Mouse (Mus musculus) MEL (cell line): ENCODE data around the gene Tnnc1. TPM values are rescaled to one million over a fixed set of nuclear protein-coding genes. Genes with fewer than 3 reads are reported as not detected.
A peak's percentile ranks its signal among the peaks of the same experiment; 100 is the strongest.

Source experiments
- DNase-seq: peaks from one replicate; pipeline ENCODE4 v3.0.0; 2011; ENCODE audit warnings: low read depth, low spot score
- H3K27ac ChIP-seq: 2 replicates; pipeline ENCODE4 v1.5.1; 2012; ENCODE audit warnings: low read depth, mild to moderate bottlenecking, control low read depth, low read length, moderate library complexity; ENCODE audit not compliant: control insufficient read depth
- H3K27me3 ChIP-seq, 2 experiments: fragments of 150-350 bp in 1 of 2; sonication (generic) in 1 of 2; 2 replicates each; pipeline ENCODE4 v1.6.1; 2012; ENCODE audit warnings: low read length in 2 of 2, mild to moderate bottlenecking in 2 of 2, improper control_type of control experiment in 1 of 2, moderate library complexity in 1 of 2; ENCODE audit not compliant: insufficient read depth in 2 of 2, control insufficient read depth in 1 of 2
- H3K36me3 ChIP-seq, 2 experiments: 2 replicates each; pipeline ENCODE4 v1.6.1; 2012 to 2014; ENCODE audit warnings: low read length in 2 of 2, improper control_type of control experiment in 1 of 2, inconsistent platforms in 1 of 2, mild to moderate bottlenecking in 1 of 2; ENCODE audit not compliant: insufficient read depth in 2 of 2, control insufficient read depth in 1 of 2
- H3K4me1 ChIP-seq, 2 experiments: fragments of 150-350 bp in 1 of 2; sonication (generic) in 1 of 2; 2 replicates each; pipeline ENCODE4 v1.6.1; 2012; ENCODE audit warnings: low read length in 2 of 2, improper control_type of control experiment in 1 of 2, mild to moderate bottlenecking in 1 of 2; ENCODE audit not compliant: insufficient read depth in 2 of 2, control insufficient read depth in 1 of 2
- H3K4me3 ChIP-seq, 2 experiments: fragments of 150-350 bp in 1 of 2; sonication (generic) in 1 of 2; 2 replicates each; pipeline ENCODE4 v1.5.1; 2012; ENCODE audit warnings: low read depth in 2 of 2, low read length in 2 of 2, mild to moderate bottlenecking in 2 of 2, moderate library complexity in 2 of 2, control low read depth in 1 of 2, improper control_type of control experiment in 1 of 2; ENCODE audit not compliant: control insufficient read depth in 1 of 2, insufficient read depth in 1 of 2
- H3K79me2 ChIP-seq: 2 replicates; pipeline ENCODE4 v1.6.1; 2012; ENCODE audit warnings: mild to moderate bottlenecking, low read length, moderate library complexity; ENCODE audit not compliant: control insufficient read depth, poor library complexity, insufficient read depth
- H3K9ac ChIP-seq: 2 replicates; pipeline ENCODE4 v1.6.1; 2012; ENCODE audit warnings: low read depth, mild to moderate bottlenecking, control low read depth, low read length, moderate library complexity; ENCODE audit not compliant: control insufficient read depth, poor library complexity, severe bottlenecking
- H3K9me3 ChIP-seq: fragments of 150-350 bp; sonication (generic); replicated peaks from 2 replicates; pipeline ENCODE4 v1.6.1; 2012; ENCODE audit warnings: mild to moderate bottlenecking, low read length, improper control_type of control experiment, moderate library complexity; ENCODE audit not compliant: insufficient read depth
- CHD1 ChIP-seq: IDR thresholded peaks from 2 replicates; pipeline ENCODE4 v1.6.1; 2012; ENCODE audit warnings: low read depth, mild to moderate bottlenecking, inconsistent platforms, low read length, improper control_type of control experiment
- CHD2 ChIP-seq: IDR thresholded peaks from 2 replicates; pipeline ENCODE4 v1.6.1; 2011; ENCODE audit warnings: low read length, improper control_type of control experiment
- CTCF ChIP-seq, 3 experiments: IDR thresholded peaks in 2 of 3; conservative IDR thresholded peaks in 1 of 3; 2 replicates each; pipeline ENCODE4 v1.5.1; 2011 to 2012; ENCODE audit warnings: low read length in 3 of 3, low read depth in 2 of 3, mild to moderate bottlenecking in 2 of 3, improper control_type of control experiment in 1 of 3, inconsistent platforms in 1 of 3, mixed read lengths in 1 of 3, moderate library complexity in 1 of 3; ENCODE audit not compliant: control insufficient read depth in 1 of 3, insufficient read depth in 1 of 3, poor library complexity in 1 of 3, severe bottlenecking in 1 of 3
- E2F4 ChIP-seq: IDR thresholded peaks from 2 replicates; pipeline ENCODE4 v1.6.1; 2011; ENCODE audit warnings: low read depth, low read length, improper control_type of control experiment, borderline replicate concordance
- GATA1 ChIP-seq: IDR thresholded peaks from 2 replicates; pipeline ENCODE4 v1.6.1; 2011; ENCODE audit warnings: low read depth, low read length, improper control_type of control experiment
- JUND ChIP-seq: IDR thresholded peaks from 2 replicates; pipeline ENCODE4 v1.6.1; 2011; ENCODE audit warnings: low read depth, mild to moderate bottlenecking, improper control_type of control experiment, low read length
- KAT2A ChIP-seq: conservative IDR thresholded peaks from 2 replicates; pipeline ENCODE4 v1.6.1; 2012; ENCODE audit warnings: low read depth, low read length, improper control_type of control experiment, inconsistent platforms
- MAZ ChIP-seq: IDR thresholded peaks from 2 replicates; pipeline ENCODE4 v1.6.1; 2012; ENCODE audit warnings: low read depth, mild to moderate bottlenecking, inconsistent platforms, low read length, improper control_type of control experiment
- MEF2A ChIP-seq: IDR thresholded peaks from 2 replicates; pipeline ENCODE4 v1.6.1; 2014; ENCODE audit warnings: low read depth, mild to moderate bottlenecking, inconsistent platforms, low read length, improper control_type of control experiment; ENCODE audit not compliant: poor library complexity, insufficient replicate concordance, severe bottlenecking; ENCODE audit errors: extremely low read depth
- NRF1 ChIP-seq: IDR thresholded peaks from 2 replicates; pipeline ENCODE4 v1.6.1; 2014; ENCODE audit warnings: low read depth, mild to moderate bottlenecking, inconsistent platforms, low read length, improper control_type of control experiment, moderate library complexity; ENCODE audit not compliant: poor library complexity, insufficient read depth, severe bottlenecking
- POLR2AphosphoS2 ChIP-seq: IDR thresholded peaks from 2 replicates; pipeline ENCODE4 v1.6.1; 2011; ENCODE audit warnings: low read length, improper control_type of control experiment
- POLR2AphosphoS5 ChIP-seq: IDR thresholded peaks from 2 replicates; pipeline ENCODE4 v1.6.1; 2012; ENCODE audit warnings: low read depth, borderline replicate concordance, mild to moderate bottlenecking, inconsistent platforms, low read length, moderate library complexity, mixed read lengths
- SIN3A ChIP-seq: IDR thresholded peaks from 2 replicates; pipeline ENCODE4 v1.6.1; 2012; ENCODE audit warnings: low read length, improper control_type of control experiment, inconsistent platforms
- SMC3 ChIP-seq: IDR thresholded peaks from 2 replicates; pipeline ENCODE4 v1.6.1; 2011; ENCODE audit warnings: low read depth, low read length, improper control_type of control experiment
- TAL1 ChIP-seq: IDR thresholded peaks from 2 replicates; pipeline ENCODE4 v1.6.1; 2012; ENCODE audit warnings: mild to moderate bottlenecking, inconsistent platforms, low read length, moderate library complexity, mixed read lengths
- TBP ChIP-seq: IDR thresholded peaks from 2 replicates; pipeline ENCODE4 v1.8.0; 2011; ENCODE audit warnings: low read depth, low read length, improper control_type of control experiment
- TCF12 ChIP-seq: IDR thresholded peaks from 2 replicates; pipeline ENCODE4 v1.6.1; 2014; ENCODE audit warnings: low read depth, mild to moderate bottlenecking, inconsistent platforms, low read length, improper control_type of control experiment, moderate library complexity
- UBTF ChIP-seq: IDR thresholded peaks from 2 replicates; pipeline ENCODE4 v1.6.1; 2012; ENCODE audit warnings: low read depth, mild to moderate bottlenecking, inconsistent platforms, low read length, improper control_type of control experiment, moderate library complexity, borderline replicate concordance; ENCODE audit not compliant: insufficient read depth
- ZC3H11A ChIP-seq: IDR thresholded peaks from 2 replicates; pipeline ENCODE4 v1.6.1; 2012; ENCODE audit warnings: low read depth, mild to moderate bottlenecking, inconsistent platforms, low read length, improper control_type of control experiment
- ZKSCAN1 ChIP-seq: IDR thresholded peaks from 2 replicates; pipeline ENCODE4 v1.6.1; 2012; ENCODE audit warnings: low read depth, mild to moderate bottlenecking, inconsistent platforms, low read length, improper control_type of control experiment, moderate library complexity
- polyA plus RNA-seq, 2 experiments: library from polyadenylated mRNA; stranded (reverse) in 1 of 2; unstranded in 1 of 2; fragments of >175 nt in 1 of 2; fragments of >200 nt in 1 of 2; gene quantifications; 2 replicates each; pipeline versions ENCODE4 v1.2.1 to v1.2.4; 2012; ENCODE audit warnings: low replicate concordance in 2 of 2, low read depth in 1 of 2; ENCODE audit not compliant: insufficient read length in 2 of 2, insufficient read depth in 1 of 2, missing spikeins in 1 of 2
- total RNA-seq: library from RNA; depleted of rRNA; stranded (reverse); fragments of 300-350 nt; gene quantifications from 2 replicates; pipeline ENCODE4 v1.2.3, GENCODE M21; 2012

The Tnnc1 gene
- total and polyA plus RNA-seq, 3 experiments, result 0.19 TPM; not detected in 2

GRCm38 (mm10) chr14:31206472-31206981 lies 1.6 kb upstream of the Tnnc1 start (continued):
- TF ChIP-seq SMC3, result no peak
- no peak for TF ChIP-seq TAL1
- peak; percentile 76; the same call in 1 of the 2 replicates for TF ChIP-seq POLR2AphosphoS2
- TF ChIP-seq CHD2, result no peak
- no peak for TF ChIP-seq ZC3H11A
- no peak for TF ChIP-seq TCF12
- no peak; the same call in 1 of the 2 replicates for TF ChIP-seq KAT2A
- no peak for TF ChIP-seq UBTF
- no peak for TF ChIP-seq ZKSCAN1
- TF ChIP-seq MAZ, result no peak; the same call in 1 of the 2 replicates
- peak; percentile 92 for TF ChIP-seq NRF1
- TF ChIP-seq GATA1, result no peak
- TF ChIP-seq SIN3A, result peak; percentile 31; the same call in 1 of the 2 replicates
- TF ChIP-seq E2F4, result no peak
- TF ChIP-seq CTCF (IDR thresholded peaks at IDR 0.05 in 2 of 3, conservative IDR thresholded peaks at IDR 0.05 in 1 of 3; ENCODE audit: control insufficient read depth in 1 of 3, insufficient read depth in 1 of 3, low read depth in 2 of 3, low read length in 3 of 3, poor library complexity in 1 of 3, severe bottlenecking in 1 of 3), result no peak
- TF ChIP-seq, all 39 proteins: peak for 9

- peaks cover 3 to 11% of the 10 kb centered on the region in 2 experiments; a peak in 3 of 4 replicates for H3K4me1 ChIP-seq
- DNase-seq, result no peak
Observed at GRCm38 (mm10) chr14:31207070-31207830, 862 bp upstream of the Tnnc1 start.

More at GRCm38 (mm10) chr14:31207070-31207830, 862 bp upstream of the Tnnc1 start:
- Histone ChIP-seq H3K27ac (no peak overlapping the region), H3K4me3 (peak overlapping the region; percentile 77 to 87), H3K9ac (peak overlapping the region; percentile 77), H3K36me3 (peaks cover 3 to 14% of the 10 kb centered on the region in 2 experiments; a peak in 3 of 4 replicates), H3K79me2 (peaks cover 19% of the 10 kb centered on the region), H3K9me3 (no peaks in the 10 kb centered on the region), H3K27me3 (no peaks in the 10 kb centered on the region)
- TF ChIP-seq MEF2A (no peak), JUND (no peak), TCF12 (no peak), CHD1 (no peak), TBP (0 out of 2 replicates have a peak, but pooled peaks have one; percentile 3), TAL1 (peak; percentile 63), POLR2AphosphoS5 (no peak)
- TF ChIP-seq, all 39 proteins: peak for 2
